Mouse (Mus musculus) liver, adult (tissue): ENCODE measurements around the gene Sprr2f.

Source experiments
- GATA4 ChIP-seq: IDR thresholded peaks from 2 replicates; pipeline ENCODE4 v1.6.1; 2014; ENCODE audit warnings: mild to moderate bottlenecking, low read length; ENCODE audit not compliant: insufficient replicate concordance

The Sprr2f gene

DNA sequence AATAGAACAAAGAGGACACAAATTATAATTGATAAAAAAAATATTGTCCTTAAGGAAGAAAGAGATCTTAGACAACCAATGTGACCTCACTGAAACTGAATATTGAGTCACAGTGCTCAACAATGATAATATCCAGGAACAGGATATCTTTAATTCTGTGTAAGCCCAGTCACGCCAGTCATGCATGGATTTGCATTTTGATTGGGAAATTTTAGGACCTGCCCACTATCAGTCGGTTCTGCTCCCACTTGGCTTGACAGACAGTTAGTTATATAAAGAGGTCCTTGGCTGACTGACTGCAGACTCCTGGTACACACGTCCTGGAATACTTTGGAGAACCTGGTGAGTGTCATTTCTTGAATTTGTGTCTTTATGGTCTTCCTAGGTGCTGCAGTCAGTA, at the start of gene Sprr2f:
Gene Sprr2f, plus strand, starts transcription at position 301 of the 400 bp plus-strand sequence.
- no peak for TF ChIP-seq GATA4

DNA sequence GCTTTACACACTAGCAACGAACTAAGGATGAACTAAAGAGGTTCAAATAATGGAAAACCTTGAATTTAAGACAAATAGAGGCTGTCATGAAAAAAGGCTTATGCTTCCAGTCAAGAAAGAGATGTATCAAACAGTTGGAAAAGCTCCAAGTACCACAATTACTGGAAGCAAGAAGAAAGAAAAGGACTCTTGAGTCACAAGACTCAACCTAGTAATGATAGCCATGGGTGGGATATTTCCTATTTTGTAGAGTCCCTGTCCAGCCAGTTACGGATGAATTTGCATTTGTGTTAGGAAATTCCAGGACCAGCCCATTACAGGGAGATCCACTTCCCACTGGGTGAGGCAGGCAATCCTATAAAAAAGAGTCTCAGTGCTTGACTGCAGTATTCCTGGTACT, 48.7 kb upstream of the Sprr2f start, which contains the start of gene Sprr2b:
Gene Sprr2b, plus strand, starts transcription at position 301 of the 400 bp plus-strand sequence.
- no peak for TF ChIP-seq GATA4

DNA sequence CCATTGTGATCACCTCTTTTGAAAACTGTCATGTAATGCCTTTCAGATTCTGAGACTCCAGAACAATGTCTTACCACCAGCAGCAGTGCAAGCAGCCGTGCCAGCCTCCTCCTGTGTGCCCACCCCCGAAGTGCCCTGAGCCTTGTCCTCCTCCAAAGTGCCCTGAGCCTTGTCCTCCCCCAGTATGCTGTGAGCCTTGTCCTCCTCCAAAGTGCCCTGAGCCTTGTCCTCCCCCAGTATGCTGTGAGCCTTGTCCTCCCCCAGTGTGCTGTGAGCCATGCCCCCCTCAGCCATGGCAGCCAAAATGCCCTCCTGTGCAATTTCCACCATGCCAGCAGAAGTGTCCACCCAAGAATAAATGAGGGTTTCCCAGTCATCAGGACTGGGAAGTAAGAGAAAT, 47.6 kb upstream of the Sprr2f start:
- no peak for TF ChIP-seq GATA4

DNA sequence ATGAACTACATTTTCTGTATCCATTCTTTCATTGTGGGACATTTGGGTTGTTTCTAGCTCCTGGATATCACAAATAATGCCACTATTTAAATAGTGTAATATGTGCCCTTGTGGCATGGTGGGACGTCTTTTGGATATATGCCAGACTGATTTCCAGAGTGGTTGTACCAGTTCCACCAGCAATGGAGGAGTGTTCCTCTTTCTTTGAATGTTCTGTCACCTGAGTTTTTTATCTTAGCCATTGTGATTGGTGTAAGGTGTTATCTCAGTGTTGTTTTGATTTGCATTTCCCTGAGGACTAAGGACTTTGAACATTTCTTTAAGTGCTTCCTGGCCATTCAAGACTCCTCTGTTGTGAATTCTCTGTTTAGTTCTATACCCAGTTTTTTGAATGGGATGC, 28.7 kb upstream of the Sprr2f start:
- TF ChIP-seq GATA4, result no peak

DNA sequence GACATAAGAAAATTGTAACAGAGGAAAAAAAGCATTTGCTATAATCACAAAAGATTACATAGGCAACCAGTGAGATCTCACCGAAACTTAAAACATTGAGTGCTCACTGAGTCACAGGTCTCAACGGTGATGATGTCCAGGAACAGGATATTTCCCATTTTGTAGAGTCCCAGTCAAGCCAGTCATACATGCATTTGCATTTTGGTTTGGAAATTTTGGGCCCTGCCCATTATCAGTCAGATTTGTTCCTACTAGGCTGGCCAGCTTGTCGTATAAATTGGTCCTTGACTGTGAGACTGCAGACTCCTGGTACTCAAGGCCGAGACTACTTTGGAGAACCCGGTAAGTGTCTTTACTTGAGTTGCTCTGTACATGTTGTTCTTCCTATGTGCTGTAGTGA, 26.1 kb upstream of the Sprr2f start, which contains the start of gene Sprr2d:
Gene Sprr2d, plus strand, starts transcription at position 301 of the 400 bp plus-strand sequence.
- TF ChIP-seq GATA4, result no peak

DNA sequence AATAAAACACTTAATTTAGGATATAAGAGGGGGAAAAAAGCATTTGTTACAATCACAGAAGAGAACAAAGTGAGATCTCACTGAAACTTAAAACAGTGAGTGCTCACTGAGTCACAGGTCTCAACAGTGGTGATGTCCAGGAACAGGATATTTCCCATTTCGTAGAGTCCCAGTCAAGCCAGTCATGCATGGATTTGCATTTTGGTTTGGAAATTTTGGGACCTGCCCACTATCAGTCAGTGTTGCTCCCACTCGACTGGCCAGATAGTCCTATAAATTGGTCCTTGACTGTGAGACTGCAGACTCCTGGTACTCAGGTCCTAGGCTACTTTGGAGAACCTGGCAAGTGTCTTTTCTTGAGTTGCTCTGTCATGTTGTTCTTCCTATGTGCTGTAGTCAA, 13.1 kb upstream of the Sprr2f start, which contains the start of gene Sprr2e:
Gene Sprr2e, plus strand, starts transcription at position 301 of the 400 bp plus-strand sequence.
- no peak for TF ChIP-seq GATA4

DNA sequence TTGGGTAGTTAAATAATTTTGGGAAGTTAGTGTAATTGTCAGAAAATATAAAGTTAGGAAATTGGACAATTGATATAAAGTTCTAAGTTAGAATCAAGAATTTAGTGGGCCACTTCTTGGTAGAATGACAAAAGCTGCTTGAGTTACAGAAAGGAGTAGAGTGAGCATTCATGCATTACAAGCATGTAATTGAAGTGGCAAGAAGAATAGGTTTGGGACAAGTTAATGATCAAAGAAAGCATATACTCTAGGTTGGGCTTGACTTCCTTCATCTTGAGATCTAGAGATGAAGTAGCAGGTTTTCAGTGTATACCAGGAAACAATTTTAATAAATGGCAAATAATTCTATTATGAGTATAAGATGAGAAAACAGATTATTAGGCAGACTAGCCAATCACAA, 3.4 kb upstream of the Sprr2f start:
- no peak for TF ChIP-seq GATA4

DNA sequence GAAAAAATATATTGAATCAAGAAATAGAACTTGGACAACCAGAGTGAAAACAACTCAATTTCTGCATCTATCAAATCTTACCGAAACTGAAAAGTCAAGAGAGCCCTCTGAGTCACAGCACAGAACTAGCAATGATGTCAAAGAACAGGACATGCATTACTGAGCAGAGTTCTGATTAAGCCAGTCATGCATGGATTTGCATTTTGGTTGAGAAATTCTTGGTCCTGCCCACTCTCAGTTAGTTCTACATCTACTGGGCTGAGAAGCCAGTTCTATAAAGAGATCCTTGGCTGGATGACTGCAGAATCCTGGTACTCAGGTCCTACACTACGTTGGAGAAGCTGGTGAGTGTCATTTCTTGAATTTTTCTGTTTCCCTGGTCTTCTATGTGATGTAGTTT, 8.6 kb downstream of the Sprr2f start:
- TF ChIP-seq GATA4, result no peak

DNA sequence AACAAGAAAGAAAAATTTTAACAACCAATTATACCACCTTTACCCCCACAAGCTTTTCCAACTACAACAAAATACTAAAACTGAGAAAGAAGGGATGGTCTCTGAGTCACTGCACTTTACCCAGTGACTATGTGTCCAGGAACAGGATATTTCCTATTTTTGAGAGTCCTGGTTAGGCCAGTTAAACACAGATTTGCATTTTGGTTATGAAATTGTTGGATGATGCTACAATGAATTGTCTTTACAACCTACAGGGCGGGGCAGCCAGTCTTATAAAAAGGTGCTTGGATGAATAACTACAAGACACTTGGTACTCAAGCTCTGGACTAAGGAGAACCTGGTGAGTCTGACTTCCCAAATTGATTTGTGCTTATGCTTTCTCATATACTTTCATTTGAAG, 20.4 kb downstream of the Sprr2f start, which contains the start of gene Sprr2h:
Gene Sprr2h, plus strand, starts transcription at position 301 of the 400 bp plus-strand sequence.
- TF ChIP-seq GATA4, result no peak

DNA sequence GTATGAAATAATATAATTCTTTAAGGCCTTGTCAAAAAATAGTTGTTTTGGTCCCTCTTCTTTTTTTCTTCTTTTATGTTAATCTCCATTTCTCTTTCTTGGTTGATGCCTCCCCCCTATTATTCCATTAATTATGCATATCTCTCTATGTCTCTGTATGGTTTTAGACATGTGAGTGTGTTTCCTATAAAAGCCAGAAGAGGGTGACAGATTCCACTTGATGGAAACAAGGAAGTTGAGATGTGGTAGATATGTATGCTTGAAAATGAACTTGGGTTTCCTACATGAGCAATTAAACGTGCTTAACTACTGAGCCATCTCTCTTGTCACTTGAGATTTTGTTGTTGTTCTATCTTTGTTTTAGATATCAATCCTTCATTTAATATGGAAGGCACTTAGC, 29.3 kb downstream of the Sprr2f start:
- TF ChIP-seq GATA4, result no peak

DNA sequence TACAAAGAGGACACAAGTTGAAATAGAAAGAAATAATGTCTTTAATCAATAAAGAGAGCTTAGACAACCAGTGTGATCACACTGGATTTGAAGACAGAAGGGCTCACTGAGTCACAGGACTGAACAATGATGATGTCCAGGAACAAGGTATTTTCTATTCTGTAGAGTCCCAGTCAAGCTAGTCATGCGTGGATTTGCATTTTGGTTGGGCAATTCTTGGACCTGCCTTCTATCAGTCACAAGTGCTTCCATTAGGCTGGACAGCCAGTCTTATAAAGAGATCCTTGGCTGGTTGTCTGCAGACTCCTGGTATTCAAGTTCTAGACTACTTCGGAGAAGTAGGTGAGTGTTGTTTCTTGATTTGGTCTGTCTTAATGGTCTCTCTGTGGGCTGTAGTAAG, 42.7 kb downstream of the Sprr2f start, which contains the start of gene Sprr2i:
Gene Sprr2i, plus strand, starts transcription at position 301 of the 400 bp plus-strand sequence.
- TF ChIP-seq GATA4, result no peak
